Comparison of ENCODE assay signal across 8 mouse cellular contexts in the genomic region with DNA sequence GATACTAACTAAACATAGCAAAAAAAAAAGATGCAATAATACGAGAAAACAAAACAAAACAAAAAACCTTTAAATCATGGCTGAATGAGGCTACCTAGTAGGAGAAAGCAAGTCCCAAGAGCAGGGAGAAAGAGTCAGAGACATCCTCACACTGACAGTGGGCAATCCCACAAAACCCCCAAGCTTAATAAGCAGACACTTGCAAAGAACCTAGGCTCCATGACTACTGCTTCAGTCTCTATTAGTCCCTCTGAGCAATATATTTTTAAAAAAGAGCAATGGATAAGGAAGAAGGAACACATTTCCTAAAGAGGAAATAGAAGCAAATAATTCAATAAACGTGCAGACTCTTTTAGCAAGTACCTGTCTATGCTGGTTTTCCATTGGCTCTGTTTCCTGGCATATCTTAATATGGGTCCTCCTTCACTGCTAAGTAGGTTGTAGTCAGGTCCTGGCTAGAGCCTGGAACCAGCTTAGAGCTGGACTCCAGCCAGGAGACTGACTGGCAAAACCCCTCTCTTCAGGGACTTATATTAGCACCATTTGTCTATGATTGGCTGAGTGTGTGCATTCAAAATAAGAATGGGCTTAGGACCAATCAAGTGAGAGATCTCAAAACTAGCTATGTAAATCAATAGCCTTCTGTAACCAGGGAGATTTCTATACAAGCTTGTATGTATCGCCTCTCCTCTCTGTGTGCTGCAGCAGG.
A peak's percentile ranks its signal among the peaks of the same experiment; 100 is the strongest.
DNase-seq lines count a peak whose midpoint lies in the region; ATAC-seq and TF ChIP-seq lines count a peak whose summit lies in the region.
"Had no signal": no experiment of that assay in that cellular context is flagged by ENCODE, and none has a peak within 500 bp of the region (broad histone marks: within the 10 kb centered on the region; RNA-seq: fewer than 3 reads in every experiment).

No protein-coding gene starts in this region.

- no peak overlapping the region for H3K9ac ChIP-seq in hindbrain, postnatal 0 days (replicated peaks; ENCODE audit: low read length)
- no peak overlapping the region for H3K9ac ChIP-seq in midbrain, embryonic 12.5 days (replicated peaks)
- H3K9ac ChIP-seq: stomach, embryonic 15.5 days had no signal

- peak; percentile 94 for ATAC-seq in hindbrain, postnatal 0 days
- ATAC-seq in midbrain, embryonic 12.5 days (ENCODE audit: low FRiP score, low read depth), result peak; percentile 95
- no peak for ATAC-seq in inflammation-experienced regulatory T-cells, adult 6 months

- peak overlapping the region; percentile 48; the same call in 1 of the 2 replicates for H3K27ac ChIP-seq in hindbrain, postnatal 0 days
- peak overlapping the region; percentile 60; the same call in 1 of the 2 replicates for H3K27ac ChIP-seq in midbrain, embryonic 12.5 days (replicated peaks)
- H3K27ac ChIP-seq: stomach, embryonic 15.5 days had no signal

- 0 out of 2 replicates have a peak overlapping the region, but pooled peaks have one; percentile 10 for H3K4me2 ChIP-seq in hindbrain, postnatal 0 days (ENCODE audit: low read depth, low read length)
- no peak overlapping the region for H3K4me2 ChIP-seq in midbrain, embryonic 12.5 days (replicated peaks)
- H3K4me2 ChIP-seq: stomach, embryonic 15.5 days had no signal

- H3K27me3 ChIP-seq in hindbrain, postnatal 0 days (ENCODE audit: insufficient read depth, low read length), result no peaks in the 10 kb centered on the region
- H3K27me3 ChIP-seq in midbrain, embryonic 12.5 days, result no peaks in the 10 kb centered on the region
- H3K27me3 ChIP-seq: stomach, embryonic 15.5 days had no signal

- no peaks in the 10 kb centered on the region for H3K36me3 ChIP-seq in hindbrain, postnatal 0 days (ENCODE audit: insufficient read depth, low read length)
- no peaks in the 10 kb centered on the region for H3K36me3 ChIP-seq in midbrain, embryonic 12.5 days
- H3K36me3 ChIP-seq: stomach, embryonic 15.5 days had no signal

- H3K4me1 ChIP-seq in hindbrain, postnatal 0 days (ENCODE audit: insufficient read depth, low read length), result no peaks in the 10 kb centered on the region
- no peaks in the 10 kb centered on the region for H3K4me1 ChIP-seq in midbrain, embryonic 12.5 days
- H3K4me1 ChIP-seq: stomach, embryonic 15.5 days had no signal

- DNase-seq in NIH3T3 (ENCODE audit: low read depth), result peak; percentile 2
- peak; percentile 82 to 87 for DNase-seq in cerebellum, postnatal 10 days
- peak; percentile 73 for DNase-seq in hindbrain, postnatal 0 days (ENCODE audit: low spot score)
- DNase-seq in yolk sac, embryonic 10.5 days (ENCODE audit: low spot score), result no peak
- no peak for DNase-seq in ovary, adult 18-20 months (ENCODE audit: low spot score)

- 46% methylated on average over 3 of the region's 3 CpGs for WGBS in hindbrain, postnatal 0 days
- WGBS in midbrain, embryonic 12.5 days, result 63% methylated on average over 3 of the region's 3 CpGs

- H3K9me3 ChIP-seq in hindbrain, postnatal 0 days (ENCODE audit: low read length), result no peaks in the 10 kb centered on the region
- 0 out of 2 replicates have a peak, but pooled peaks cover 4% of the 10 kb centered on the region for H3K9me3 ChIP-seq in midbrain, embryonic 12.5 days
- H3K9me3 ChIP-seq: stomach, embryonic 15.5 days had no signal

- H3K4me3 ChIP-seq in hindbrain, postnatal 0 days (ENCODE audit: low read length), result no peak overlapping the region
- no peak overlapping the region for H3K4me3 ChIP-seq in midbrain, embryonic 12.5 days
- H3K4me3 ChIP-seq: stomach, embryonic 15.5 days had no signal

- TF ChIP-seq CTCF in hindbrain, postnatal 0 days (IDR thresholded peaks at IDR 0.05; ENCODE audit: low read depth), result no peak

Comparison
In these comparisons a context has a peak if more than half of its experiments do, and no peak if none do; other contexts are left out.
1. DNase-seq: peak in NIH3T3 (single experiment), cerebellum, postnatal 10 days (2 of 2) and hindbrain, postnatal 0 days (single experiment); none in yolk sac, embryonic 10.5 days (single experiment) and ovary, adult 18-20 months (single experiment).